Mouse (Mus musculus): Measurements from ENCODE around the gene Pou5f2. TPM values are rescaled to one million over a fixed set of nuclear protein-coding genes. Genes with fewer than 3 reads are reported as not detected.

The Pou5f2 gene
- polyA plus RNA-seq (2014; fragmentation: Nextera tagmentation; extraction: Ambion mirVana) = 0.58 and 1.4 TPM in 2 replicates

DNA sequence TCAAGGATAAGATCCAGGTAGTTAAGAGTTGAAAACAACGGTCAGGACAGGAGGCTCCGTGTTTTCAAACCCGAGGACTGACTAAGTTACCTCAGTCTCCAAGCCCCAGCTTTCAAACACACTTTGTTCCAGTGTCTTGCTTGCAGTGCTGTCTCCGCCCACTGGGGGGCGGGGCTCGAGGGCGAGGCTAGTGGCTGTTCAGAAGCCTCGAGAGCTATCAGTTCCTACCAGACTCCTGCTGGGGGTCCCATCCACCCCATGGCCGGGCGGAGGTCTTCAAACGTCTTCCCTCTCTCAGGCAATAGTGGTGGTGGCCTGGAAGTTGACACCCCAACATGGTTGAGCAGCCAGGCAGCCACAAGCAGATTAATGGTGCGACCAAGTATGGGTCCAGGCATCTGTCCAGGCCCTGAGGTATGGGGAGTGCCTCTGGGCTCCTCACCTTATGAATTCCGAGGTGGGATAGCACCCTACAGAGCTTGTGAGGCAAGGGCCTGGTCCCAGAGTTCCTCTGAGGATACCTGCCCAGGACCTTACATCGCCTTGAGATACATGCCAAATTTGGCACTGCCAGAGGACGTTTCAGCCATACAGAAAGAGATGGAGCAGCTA is at the start of gene Pou5f2:
Pou5f2 (plus strand) TSS at position 220 of the 612 bp plus-strand sequence.
- peak; percentile 42; the same call in 1 of the 2 replicates for ATAC-seq (ENCODE audit: insufficient number of reproducible peaks, insufficient read depth, low FRiP score, low read depth)
- Histone ChIP-seq H3K4me3 (ENCODE audit: low read depth, low read length) (no peak within 1 kb of the TSS), H3K9ac (replicated peaks; ENCODE audit: low read depth, low read length) (no peak within 1 kb of the TSS), H3K4me2 (replicated peaks; ENCODE audit: low read depth, low read length) (no peak within 1 kb of the TSS), H3K27me3 (ENCODE audit: control insufficient read depth, insufficient read depth, low read length) (no peaks in the 10 kb centered on the region), H3K4me1 (ENCODE audit: control insufficient read depth, insufficient read depth, low read length) (no peaks in the 10 kb centered on the region), H3K27ac (ENCODE audit: low read length) (no peak within 1 kb of the TSS), H3K9me3 (ENCODE audit: control insufficient read depth, low read depth, low read length) (no peaks in the 10 kb centered on the region), H3K36me3 (ENCODE audit: control insufficient read depth, insufficient read depth, low read length) (no peaks in the 10 kb centered on the region)
- 56% methylated on average over 15 of the region's 15 CpGs for WGBS

DNA sequence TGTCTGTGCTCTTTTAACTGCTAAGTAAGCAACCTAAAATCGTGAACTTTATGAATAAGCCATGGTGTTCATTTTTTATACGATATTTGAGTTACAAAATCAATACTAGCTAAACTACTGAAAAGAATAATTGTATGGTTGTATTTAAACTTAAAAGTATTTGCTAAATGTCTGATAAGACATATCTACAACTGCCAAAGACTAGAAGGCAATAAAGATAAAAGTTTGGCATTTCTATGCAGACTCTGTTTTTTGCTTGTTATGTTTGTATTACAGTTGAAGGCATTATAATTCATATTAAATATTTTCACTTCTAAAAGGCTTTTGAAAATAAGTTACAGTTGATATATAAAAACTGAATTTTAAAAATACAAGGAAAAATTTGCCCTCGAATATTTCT is 48.5 kb upstream of the Pou5f2 start:
- 56% methylated on average over 3 of the region's 3 CpGs for WGBS
- ATAC-seq (ENCODE audit: insufficient number of reproducible peaks, insufficient read depth, low FRiP score, low read depth) = no peak

DNA sequence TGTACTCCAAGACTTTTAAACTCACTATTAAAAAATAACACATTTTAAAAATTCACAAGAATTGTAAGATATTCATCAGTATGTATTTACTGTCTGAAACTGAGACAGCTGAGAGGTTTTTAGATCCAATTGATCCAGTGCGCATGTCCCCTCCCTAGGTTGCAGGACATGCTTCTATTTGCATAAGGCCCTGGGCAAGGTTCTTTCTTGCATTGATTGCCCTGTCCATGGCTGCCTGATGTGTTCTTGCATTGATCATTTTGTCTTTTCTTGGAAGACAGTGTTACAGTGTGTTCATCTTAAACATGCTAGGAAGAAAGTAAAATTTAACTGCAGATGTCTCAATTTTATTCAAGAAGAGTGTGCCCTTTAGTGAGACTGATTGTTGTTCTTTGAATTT is 47.6 kb upstream of the Pou5f2 start:
- H3K27me3 ChIP-seq (ENCODE audit: control insufficient read depth, insufficient read depth, low read length) = no peaks in the 10 kb centered on the region
- H3K4me3 ChIP-seq (ENCODE audit: low read depth, low read length) = no peak overlapping the region
- H3K9ac ChIP-seq (replicated peaks; ENCODE audit: low read depth, low read length) = no peak overlapping the region
- H3K4me2 ChIP-seq (replicated peaks; ENCODE audit: low read depth, low read length) = no peak overlapping the region
- WGBS = 71% methylated on average over 1 of the region's 1 CpGs
- H3K4me1 ChIP-seq (ENCODE audit: control insufficient read depth, insufficient read depth, low read length) = no peaks in the 10 kb centered on the region
- ATAC-seq (ENCODE audit: insufficient number of reproducible peaks, insufficient read depth, low FRiP score, low read depth) = no peak
- no peak overlapping the region for H3K27ac ChIP-seq (ENCODE audit: low read length)
- H3K9me3 ChIP-seq (ENCODE audit: control insufficient read depth, low read depth, low read length) = no peaks in the 10 kb centered on the region
- no peaks in the 10 kb centered on the region for H3K36me3 ChIP-seq (ENCODE audit: control insufficient read depth, insufficient read depth, low read length)

More for the DNA sequence above, 48.5 kb upstream of the Pou5f2 start:
- Histone ChIP-seq H3K4me1 (ENCODE audit: control insufficient read depth, insufficient read depth, low read length) (no peaks in the 10 kb centered on the region), H3K27me3 (ENCODE audit: control insufficient read depth, insufficient read depth, low read length) (no peaks in the 10 kb centered on the region), H3K4me2 (replicated peaks; ENCODE audit: low read depth, low read length) (no peak overlapping the region), H3K27ac (ENCODE audit: low read length) (no peak overlapping the region), H3K36me3 (ENCODE audit: control insufficient read depth, insufficient read depth, low read length) (no peaks in the 10 kb centered on the region), H3K9ac (replicated peaks; ENCODE audit: low read depth, low read length) (no peak overlapping the region), H3K4me3 (ENCODE audit: low read depth, low read length) (no peak overlapping the region), H3K9me3 (ENCODE audit: control insufficient read depth, low read depth, low read length) (no peaks in the 10 kb centered on the region)

DNA sequence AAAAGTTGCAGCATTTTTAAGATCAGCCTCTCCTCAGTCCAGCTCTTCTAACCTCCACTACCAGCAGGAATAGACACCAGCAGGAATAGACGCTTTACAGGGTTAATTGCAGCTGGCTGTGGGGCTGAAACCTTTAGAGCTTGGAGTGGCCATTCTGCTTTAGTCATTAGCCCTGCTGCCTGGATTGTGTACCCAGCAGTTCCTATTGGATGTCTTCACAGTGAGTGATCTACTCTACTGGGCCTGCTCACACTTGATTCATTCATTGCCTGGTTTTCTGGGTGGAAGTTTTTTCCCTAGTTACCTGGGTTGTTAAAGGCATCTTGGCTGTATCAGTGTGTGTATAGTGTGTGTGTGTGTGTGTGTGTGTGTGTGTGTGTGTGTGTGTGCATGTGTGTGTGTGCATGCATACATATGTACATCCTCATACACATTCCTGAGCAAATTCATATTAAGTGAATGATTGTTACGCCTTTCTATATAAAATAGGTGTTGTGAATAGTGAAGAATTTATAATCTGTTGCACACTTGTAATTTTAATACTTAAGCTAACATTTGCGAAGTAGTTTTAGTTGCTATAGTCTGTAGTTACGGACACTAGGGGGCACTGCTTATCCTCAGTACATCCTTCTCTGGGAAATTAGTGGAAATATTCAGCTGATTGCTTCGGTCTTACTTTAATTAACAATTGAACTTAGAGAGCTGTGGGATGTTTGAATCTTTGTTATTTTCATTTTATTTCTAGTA is 42.4 kb upstream of the Pou5f2 start:
- Histone ChIP-seq H3K27ac (ENCODE audit: low read length) (no peak overlapping the region), H3K9ac (replicated peaks; ENCODE audit: low read depth, low read length) (no peak overlapping the region), H3K4me1 (ENCODE audit: control insufficient read depth, insufficient read depth, low read length) (no peaks in the 10 kb centered on the region), H3K9me3 (ENCODE audit: control insufficient read depth, low read depth, low read length) (no peaks in the 10 kb centered on the region), H3K36me3 (ENCODE audit: control insufficient read depth, insufficient read depth, low read length) (no peaks in the 10 kb centered on the region), H3K27me3 (ENCODE audit: control insufficient read depth, insufficient read depth, low read length) (no peaks in the 10 kb centered on the region), H3K4me3 (ENCODE audit: low read depth, low read length) (no peak overlapping the region), H3K4me2 (replicated peaks; ENCODE audit: low read depth, low read length) (no peak overlapping the region)
- ATAC-seq (ENCODE audit: insufficient number of reproducible peaks, insufficient read depth, low FRiP score, low read depth) = no peak
- WGBS = 31% methylated on average over 5 of the region's 5 CpGs

DNA sequence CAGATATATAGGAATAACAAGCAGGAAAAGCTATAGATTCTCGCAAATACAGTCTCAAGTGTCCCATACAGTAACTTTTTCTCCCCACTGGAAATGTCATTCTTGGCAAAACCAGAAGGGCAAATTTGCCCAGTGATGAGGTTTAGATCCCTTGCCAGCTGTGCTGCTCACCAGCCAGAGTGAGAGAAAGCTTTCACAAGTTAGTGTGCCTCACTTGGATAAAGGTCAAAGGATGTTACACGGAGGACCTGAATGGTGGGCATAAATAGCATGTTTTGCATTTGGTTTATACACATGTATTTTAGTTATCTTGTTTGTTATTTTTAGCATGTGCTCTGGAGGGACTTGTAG is 41.9 kb upstream of the Pou5f2 start:
- no peak for ATAC-seq (ENCODE audit: insufficient number of reproducible peaks, insufficient read depth, low FRiP score, low read depth)
- H3K4me2 ChIP-seq (replicated peaks; ENCODE audit: low read depth, low read length) = no peak overlapping the region
- no peak overlapping the region for H3K4me3 ChIP-seq (ENCODE audit: low read depth, low read length)
- H3K27ac ChIP-seq (ENCODE audit: low read length) = no peak overlapping the region
- no peaks in the 10 kb centered on the region for H3K27me3 ChIP-seq (ENCODE audit: control insufficient read depth, insufficient read depth, low read length)
- H3K9ac ChIP-seq (replicated peaks; ENCODE audit: low read depth, low read length) = no peak overlapping the region
- H3K9me3 ChIP-seq (ENCODE audit: control insufficient read depth, low read depth, low read length) = no peaks in the 10 kb centered on the region
- no peaks in the 10 kb centered on the region for H3K36me3 ChIP-seq (ENCODE audit: control insufficient read depth, insufficient read depth, low read length)
- WGBS = 73% methylated on average over 2 of the region's 2 CpGs
- H3K4me1 ChIP-seq (ENCODE audit: control insufficient read depth, insufficient read depth, low read length) = no peaks in the 10 kb centered on the region

DNA sequence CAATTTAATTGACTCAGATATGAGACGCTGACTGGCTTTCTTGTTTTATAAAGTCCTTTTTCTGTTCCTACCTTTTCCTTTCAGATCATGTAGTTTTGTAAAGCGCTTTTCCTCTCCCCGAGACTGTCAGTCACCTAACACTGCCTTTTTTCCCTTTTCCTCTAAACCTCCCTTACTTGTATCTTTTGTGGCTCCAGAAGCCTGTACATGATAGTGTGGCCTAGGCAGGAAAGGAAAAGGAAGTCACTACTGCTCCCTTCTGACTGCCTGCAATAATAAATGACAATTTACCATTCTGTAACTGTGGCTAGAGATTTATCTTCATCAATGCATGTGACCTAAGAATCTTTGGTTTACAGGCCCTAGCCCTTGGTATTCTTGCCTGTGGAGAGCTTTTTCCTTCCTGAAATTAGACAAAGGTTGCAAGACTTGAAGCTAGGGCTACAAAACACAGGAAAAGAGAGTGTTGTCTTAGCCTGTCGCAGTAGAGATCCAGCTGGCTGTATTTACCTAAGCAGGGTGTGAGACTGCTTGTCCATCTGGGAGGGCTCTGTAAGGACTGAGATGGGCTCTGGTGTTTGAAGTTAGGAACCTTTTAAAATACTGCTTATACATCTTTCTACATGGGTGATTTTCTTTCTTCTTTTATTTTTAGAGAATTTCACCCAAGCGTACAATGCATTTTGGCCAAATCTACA is 33.4 kb upstream of the Pou5f2 start:
- no peak for ATAC-seq (ENCODE audit: insufficient number of reproducible peaks, insufficient read depth, low FRiP score, low read depth)
- Histone ChIP-seq H3K9me3 (ENCODE audit: control insufficient read depth, low read depth, low read length) (no peaks in the 10 kb centered on the region), H3K36me3 (ENCODE audit: control insufficient read depth, insufficient read depth, low read length) (no peaks in the 10 kb centered on the region), H3K9ac (replicated peaks; ENCODE audit: low read depth, low read length) (no peak overlapping the region), H3K4me3 (ENCODE audit: low read depth, low read length) (no peak overlapping the region), H3K27ac (ENCODE audit: low read length) (no peak overlapping the region), H3K4me1 (ENCODE audit: control insufficient read depth, insufficient read depth, low read length) (0 out of 2 replicates have a peak, but pooled peaks cover 3% of the 10 kb centered on the region), H3K4me2 (replicated peaks; ENCODE audit: low read depth, low read length) (no peak overlapping the region), H3K27me3 (ENCODE audit: control insufficient read depth, insufficient read depth, low read length) (no peaks in the 10 kb centered on the region)
- 80% methylated on average over 5 of the region's 5 CpGs for WGBS

DNA sequence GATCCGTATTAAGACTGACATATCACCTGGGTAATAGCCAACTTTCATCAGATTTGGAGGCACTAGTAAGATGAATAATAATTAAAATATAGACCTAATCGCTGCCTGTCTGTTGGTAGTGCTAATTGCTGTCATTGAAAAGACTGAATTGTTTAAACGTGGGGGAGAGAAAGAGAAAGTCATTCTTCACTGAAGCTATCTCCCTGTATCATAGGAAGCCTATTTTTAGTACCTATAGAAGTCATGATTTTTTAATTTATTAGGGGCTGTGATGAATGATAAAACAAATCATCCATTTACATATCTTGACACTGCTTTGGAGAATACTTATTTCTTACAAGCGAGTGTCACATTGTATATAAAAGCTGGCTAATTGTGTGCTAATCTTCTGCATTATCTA is 20.1 kb upstream of the Pou5f2 start:
- H3K36me3 ChIP-seq (ENCODE audit: control insufficient read depth, insufficient read depth, low read length) = no peaks in the 10 kb centered on the region
- H3K27ac ChIP-seq (ENCODE audit: low read length) = no peak overlapping the region
- 69% methylated on average over 4 of the region's 4 CpGs for WGBS
- no peak for ATAC-seq (ENCODE audit: insufficient number of reproducible peaks, insufficient read depth, low FRiP score, low read depth)
- H3K4me2 ChIP-seq (replicated peaks; ENCODE audit: low read depth, low read length) = no peak overlapping the region
- H3K27me3 ChIP-seq (ENCODE audit: control insufficient read depth, insufficient read depth, low read length) = no peaks in the 10 kb centered on the region
- no peak overlapping the region for H3K4me3 ChIP-seq (ENCODE audit: low read depth, low read length)
- no peaks in the 10 kb centered on the region for H3K4me1 ChIP-seq (ENCODE audit: control insufficient read depth, insufficient read depth, low read length)
- no peaks in the 10 kb centered on the region for H3K9me3 ChIP-seq (ENCODE audit: control insufficient read depth, low read depth, low read length)
- no peak overlapping the region for H3K9ac ChIP-seq (replicated peaks; ENCODE audit: low read depth, low read length)

DNA sequence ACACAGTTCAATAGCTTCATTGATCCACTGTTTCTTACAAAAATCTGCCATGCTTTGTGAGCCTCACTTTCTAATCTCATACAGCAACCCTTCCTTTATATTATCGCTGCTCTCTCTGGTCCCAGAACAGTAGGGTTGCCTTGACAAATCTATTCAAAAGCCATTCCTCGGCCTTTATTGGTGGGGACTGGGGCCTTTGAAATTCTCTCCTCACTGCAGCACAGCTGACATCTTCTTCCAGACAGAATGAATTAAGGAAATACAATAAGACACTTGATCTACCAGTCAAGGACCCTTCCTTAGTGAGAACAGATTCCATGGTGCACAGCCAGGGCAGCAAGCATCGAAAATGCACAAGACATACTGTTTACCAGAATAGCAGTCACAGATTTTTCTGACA is 19.4 kb upstream of the Pou5f2 start:
- no peak overlapping the region for H3K9ac ChIP-seq (replicated peaks; ENCODE audit: low read depth, low read length)
- WGBS = 46% methylated on average over 3 of the region's 3 CpGs
- no peak overlapping the region for H3K4me3 ChIP-seq (ENCODE audit: low read depth, low read length)
- no peaks in the 10 kb centered on the region for H3K27me3 ChIP-seq (ENCODE audit: control insufficient read depth, insufficient read depth, low read length)
- no peaks in the 10 kb centered on the region for H3K9me3 ChIP-seq (ENCODE audit: control insufficient read depth, low read depth, low read length)
- no peaks in the 10 kb centered on the region for H3K36me3 ChIP-seq (ENCODE audit: control insufficient read depth, insufficient read depth, low read length)
- no peak overlapping the region for H3K4me2 ChIP-seq (replicated peaks; ENCODE audit: low read depth, low read length)
- H3K4me1 ChIP-seq (ENCODE audit: control insufficient read depth, insufficient read depth, low read length) = no peaks in the 10 kb centered on the region
- ATAC-seq (ENCODE audit: insufficient number of reproducible peaks, insufficient read depth, low FRiP score, low read depth) = no peak
- H3K27ac ChIP-seq (ENCODE audit: low read length) = no peak overlapping the region
